Mouse (Mus musculus): ENCODE data around the gene Kank2. TPM values are rescaled to one million over a fixed set of nuclear protein-coding genes. Genes with fewer than 3 reads are reported as not detected.

The Kank2 gene
- polyA plus RNA-seq, 1 experiment from 2014 or later = 23.3 TPM

DNA sequence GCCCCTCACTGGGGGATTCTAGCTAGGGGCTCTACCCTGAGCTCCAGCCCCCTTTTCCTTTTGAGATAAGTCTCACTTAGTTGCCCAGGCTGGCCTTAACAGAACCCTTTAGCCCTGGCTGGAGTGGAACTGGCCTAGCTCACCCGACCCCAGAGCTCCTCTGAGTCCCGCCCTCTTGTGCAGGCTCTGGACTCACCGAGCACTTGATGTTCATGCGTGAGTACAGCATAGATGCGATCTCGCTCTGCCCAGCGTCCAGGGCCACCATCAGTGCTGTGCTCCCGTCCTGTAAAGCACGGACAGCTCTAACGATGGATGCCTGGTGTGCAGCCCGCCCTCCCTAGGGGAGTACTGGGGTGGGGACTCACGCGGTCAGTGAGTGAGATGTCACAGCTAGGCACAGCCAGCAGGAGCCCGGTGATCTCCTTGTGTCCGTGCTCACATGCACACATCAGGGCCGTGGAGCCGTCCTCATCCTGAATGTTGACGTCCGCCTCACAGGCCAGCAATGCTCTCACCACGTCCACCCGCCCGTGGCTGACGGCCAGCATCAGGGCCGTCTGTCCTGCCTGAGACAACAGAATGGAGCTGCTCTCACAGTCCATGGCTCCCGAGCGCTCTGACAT lies 28.9 kb downstream of the Kank2 start:
- ATAC-seq = peak; percentile 13
- peak; percentile 52 for DNase-seq (ENCODE audit: low spot score)
- H3K4me1 ChIP-seq (ENCODE audit: insufficient read depth, low read depth, low read length) = peaks cover 9% of the 10 kb centered on the region; the same call in 1 of the 2 replicates
- no peak overlapping the region for H3K4me2 ChIP-seq (replicated peaks; ENCODE audit: low read depth, low read length)
- 54% methylated on average over 26 of the region's 26 CpGs for WGBS
- peak overlapping the region; percentile 80 for H3K27ac ChIP-seq (ENCODE audit: low read length)
- no peak overlapping the region for H3K9ac ChIP-seq (replicated peaks; ENCODE audit: low read depth)
- no peaks in the 10 kb centered on the region for H3K27me3 ChIP-seq (replicated peaks; ENCODE audit: insufficient read depth, low read length)
- no peak overlapping the region for H3K4me3 ChIP-seq (ENCODE audit: low read depth, low read length)
- TF ChIP-seq CTCF (IDR thresholded peaks at IDR 0.05) (no peak), EP300 (IDR thresholded peaks at IDR 0.05) (no peak)
- peaks cover 38% of the 10 kb centered on the region for H3K36me3 ChIP-seq (ENCODE audit: insufficient read depth, low read length)
- no peaks in the 10 kb centered on the region for H3K9me3 ChIP-seq (ENCODE audit: low read length)

DNA sequence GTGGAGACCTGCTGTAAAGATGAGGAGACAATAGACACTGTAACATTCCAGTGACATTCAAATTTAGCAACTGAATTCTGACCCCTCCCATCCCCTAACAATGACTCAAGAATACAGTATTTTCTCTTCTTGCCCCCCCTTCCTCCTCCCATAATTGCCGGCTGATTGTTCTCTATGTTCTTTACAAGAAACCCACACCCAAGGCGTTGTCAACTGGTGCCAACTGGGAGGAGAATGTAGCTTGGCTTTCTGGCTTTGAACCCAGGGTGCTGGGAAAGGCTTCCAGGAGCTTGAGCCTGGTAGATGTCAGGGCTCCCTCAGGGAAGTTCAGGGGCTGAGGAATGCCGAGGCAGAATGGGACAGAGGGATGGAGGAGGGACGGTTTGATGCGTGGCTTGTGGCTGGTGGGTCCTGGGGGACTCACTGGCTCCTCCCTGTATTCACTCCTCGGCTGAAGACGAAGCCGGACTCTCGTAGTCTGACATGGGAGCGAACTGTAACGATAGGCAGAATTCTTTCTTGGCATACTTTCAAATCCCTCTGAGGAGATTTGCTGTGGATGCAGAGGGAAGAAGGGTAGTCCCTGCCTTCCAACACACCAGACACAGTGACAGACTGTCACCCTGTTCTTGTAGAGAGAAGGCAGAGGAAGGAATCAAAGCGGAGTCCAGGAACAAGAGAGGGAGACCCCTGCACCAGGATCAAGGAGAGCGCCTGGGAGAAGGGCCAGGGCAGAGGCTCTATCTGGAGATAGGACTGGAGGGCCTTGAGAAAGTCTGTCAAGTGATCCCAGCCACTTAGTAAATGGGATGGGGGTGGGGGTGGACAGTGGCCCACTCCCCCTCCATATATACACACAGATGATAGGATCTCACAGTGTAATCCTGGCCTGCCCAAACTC lies 29.8 kb downstream of the Kank2 start:
- Histone ChIP-seq H3K9me3 (ENCODE audit: low read length) (no peaks in the 10 kb centered on the region), H3K27me3 (replicated peaks; ENCODE audit: insufficient read depth, low read length) (no peaks in the 10 kb centered on the region), H3K4me3 (ENCODE audit: low read depth, low read length) (no peak overlapping the region), H3K27ac (ENCODE audit: low read length) (peak overlapping the region; percentile 80), H3K9ac (replicated peaks; ENCODE audit: low read depth) (no peak overlapping the region), H3K4me2 (replicated peaks; ENCODE audit: low read depth, low read length) (no peak overlapping the region), H3K36me3 (ENCODE audit: insufficient read depth, low read length) (peaks cover 30% of the 10 kb centered on the region), H3K4me1 (ENCODE audit: insufficient read depth, low read depth, low read length) (peaks cover 9% of the 10 kb centered on the region; the same call in 1 of the 2 replicates)
- TF ChIP-seq EP300 (IDR thresholded peaks at IDR 0.05) (peak; percentile 32; the same call in 1 of the 2 replicates), CTCF (IDR thresholded peaks at IDR 0.05) (no peak)
- ATAC-seq = peak; percentile 40
- 51% methylated on average over 13 of the region's 13 CpGs for WGBS
- DNase-seq (ENCODE audit: low spot score) = peak; percentile 88

DNA sequence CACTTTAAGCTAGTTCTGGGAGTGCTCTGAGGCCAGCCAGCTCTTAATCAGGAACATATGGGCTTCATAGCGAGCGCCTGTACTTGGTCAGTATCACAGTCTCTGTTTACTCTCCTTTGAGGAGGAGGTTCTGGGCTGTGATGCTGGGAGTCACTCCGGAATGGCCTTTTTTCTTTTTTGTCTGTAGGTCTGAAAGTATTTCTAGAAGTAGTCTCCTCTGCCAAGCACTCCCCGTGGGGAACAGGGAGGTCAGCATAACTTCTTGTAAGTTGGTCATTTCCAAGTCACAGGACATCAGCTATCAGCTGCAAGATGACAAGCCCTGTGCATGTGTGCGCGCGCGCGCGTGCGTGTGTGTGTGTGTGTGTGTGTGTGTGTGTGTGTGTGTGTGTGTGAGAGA lies 30.6 kb downstream of the Kank2 start:
- Histone ChIP-seq H3K4me1 (ENCODE audit: insufficient read depth, low read depth, low read length) (peaks cover 9% of the 10 kb centered on the region; the same call in 1 of the 2 replicates), H3K27ac (ENCODE audit: low read length) (peak overlapping the region; percentile 80), H3K4me3 (ENCODE audit: low read depth, low read length) (no peak overlapping the region), H3K9me3 (ENCODE audit: low read length) (no peaks in the 10 kb centered on the region), H3K4me2 (replicated peaks; ENCODE audit: low read depth, low read length) (no peak overlapping the region), H3K9ac (replicated peaks; ENCODE audit: low read depth) (no peak overlapping the region), H3K27me3 (replicated peaks; ENCODE audit: insufficient read depth, low read length) (no peaks in the 10 kb centered on the region), H3K36me3 (ENCODE audit: insufficient read depth, low read length) (peaks cover 25% of the 10 kb centered on the region)
- ATAC-seq = peak; percentile 65
- TF ChIP-seq EP300 (IDR thresholded peaks at IDR 0.05) (no peak; the same call in 1 of the 2 replicates), CTCF (IDR thresholded peaks at IDR 0.05) (no peak)
- 67% methylated on average over 11 of the region's 11 CpGs for WGBS
- peak; percentile 92 for DNase-seq (ENCODE audit: low spot score)

DNA sequence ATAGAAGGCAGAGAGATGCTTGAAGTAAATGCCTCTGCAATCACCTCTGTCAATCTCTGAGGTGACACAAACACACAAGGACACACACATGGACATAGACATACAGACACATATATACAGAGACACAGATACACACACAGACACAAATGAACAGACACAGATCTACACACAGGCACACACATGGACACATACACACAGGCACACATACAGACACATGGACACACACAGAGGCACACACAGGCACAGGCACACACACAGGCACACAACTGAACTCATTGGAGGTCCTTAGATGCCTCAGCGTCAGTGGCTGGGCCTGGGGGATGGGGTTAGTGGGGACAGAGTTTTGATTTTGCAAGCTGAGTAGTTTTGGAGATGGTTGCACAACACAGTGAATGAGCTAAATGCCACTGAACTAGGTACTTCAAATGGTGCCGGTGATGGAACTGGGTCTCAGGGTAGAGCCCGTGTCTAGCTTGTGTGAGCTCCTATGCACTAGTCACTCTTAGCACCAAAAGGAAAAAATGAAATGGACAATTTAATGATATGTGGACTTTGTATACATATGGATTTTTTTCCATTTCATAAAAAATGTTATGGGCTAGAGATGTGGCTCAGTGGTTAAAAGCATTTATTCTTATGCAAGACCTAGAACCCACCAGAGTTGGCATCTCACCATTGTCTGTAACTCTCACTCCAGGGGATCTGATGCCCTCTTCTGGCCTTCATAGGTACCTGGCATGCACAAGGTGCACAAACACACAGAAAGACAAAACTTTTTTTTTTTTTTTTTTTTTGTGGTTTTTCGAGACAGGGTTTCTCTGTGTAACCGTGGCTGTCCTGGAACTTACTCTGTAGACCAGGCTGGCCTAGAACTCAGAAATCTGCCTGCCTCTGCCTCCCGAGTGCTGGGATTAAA lies 34.2 kb downstream of the Kank2 start:
- Histone ChIP-seq H3K27ac (ENCODE audit: low read length) (peak overlapping the region; percentile 49; the same call in 1 of the 2 replicates), H3K4me3 (ENCODE audit: low read depth, low read length) (no peak overlapping the region), H3K9ac (replicated peaks; ENCODE audit: low read depth) (no peak overlapping the region), H3K9me3 (ENCODE audit: low read length) (no peaks in the 10 kb centered on the region), H3K36me3 (ENCODE audit: insufficient read depth, low read length) (peaks cover 10% of the 10 kb centered on the region; the same call in 1 of the 2 replicates), H3K4me2 (replicated peaks; ENCODE audit: low read depth, low read length) (no peak overlapping the region), H3K27me3 (replicated peaks; ENCODE audit: insufficient read depth, low read length) (no peaks in the 10 kb centered on the region), H3K4me1 (ENCODE audit: insufficient read depth, low read depth, low read length) (peaks cover 4% of the 10 kb centered on the region; the same call in 1 of the 2 replicates)
- peak; percentile 90 for DNase-seq (ENCODE audit: low spot score)
- TF ChIP-seq EP300 (IDR thresholded peaks at IDR 0.05) (peak; percentile 54; the same call in 1 of the 2 replicates), CTCF (IDR thresholded peaks at IDR 0.05) (peak; percentile 48)
- 73% methylated on average over 6 of the region's 6 CpGs for WGBS
- ATAC-seq = peak; percentile 19

DNA sequence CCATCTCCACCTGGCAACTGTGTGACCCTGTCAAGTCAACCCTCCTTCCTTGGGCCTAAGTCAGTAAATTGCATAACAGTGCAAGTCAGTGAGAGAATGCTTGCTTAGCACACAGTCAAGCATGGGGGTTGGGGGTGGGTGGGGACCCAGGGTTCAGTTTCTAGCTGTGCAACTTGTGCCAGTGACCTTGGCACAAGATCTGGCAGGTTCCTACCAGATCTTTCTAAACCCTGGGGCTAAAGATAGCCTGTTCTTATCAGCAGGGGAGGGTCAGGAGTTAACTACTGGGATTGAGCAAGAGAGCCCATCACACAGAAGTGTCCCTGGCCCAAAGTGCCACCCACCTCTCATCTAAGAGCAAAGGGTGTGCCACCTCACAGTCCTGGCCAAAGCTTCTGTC lies 36.4 kb downstream of the Kank2 start:
- Histone ChIP-seq H3K36me3 (ENCODE audit: insufficient read depth, low read length) (no peaks in the 10 kb centered on the region), H3K9me3 (ENCODE audit: low read length) (no peaks in the 10 kb centered on the region), H3K4me2 (replicated peaks; ENCODE audit: low read depth, low read length) (no peak overlapping the region), H3K4me1 (ENCODE audit: insufficient read depth, low read depth, low read length) (no peaks in the 10 kb centered on the region; the same call in 1 of the 2 replicates), H3K27me3 (replicated peaks; ENCODE audit: insufficient read depth, low read length) (no peaks in the 10 kb centered on the region), H3K4me3 (ENCODE audit: low read depth, low read length) (no peak overlapping the region), H3K9ac (replicated peaks; ENCODE audit: low read depth) (no peak overlapping the region), H3K27ac (ENCODE audit: low read length) (peak overlapping the region; percentile 82)
- peak; percentile 73 for ATAC-seq
- TF ChIP-seq CTCF (IDR thresholded peaks at IDR 0.05) (no peak), EP300 (IDR thresholded peaks at IDR 0.05) (peak; percentile 93)
- peak; percentile 88 for DNase-seq (ENCODE audit: low spot score)
